Mouse (Mus musculus) liver, embryonic 13.5 days (tissue): Measurements from ENCODE around the gene Slc16a12. TPM values are rescaled to one million over a fixed set of nuclear protein-coding genes. Genes with fewer than 3 reads are reported as not detected.
"Not testable (repeated sequence)": the region's sequence is repeated elsewhere in the genome, so short reads cannot be mapped to it uniquely, and the experiment has no call there.

ENCODE experiments used
- ATAC-seq: fragments of 200-750 bp; cut with Nextera tagmentation; 2 replicates; pipeline ENCODE4 v1.8.0; 2017; ENCODE audit warnings: low read depth, mild to moderate bottlenecking, moderate number of reproducible peaks, moderate library complexity
- DNase-seq: peaks from one replicate; pipeline ENCODE4 v3.0.0; 2022
- H3K27ac ChIP-seq: fragments of 300-500 bp; sonication (generic); 2 replicates; pipeline ENCODE4 v1.5.1; 2015; ENCODE audit warnings: moderate library complexity, mild to moderate bottlenecking, inconsistent platforms
- H3K27me3 ChIP-seq: fragments of 300-500 bp; sonication (generic); 2 replicates; pipeline ENCODE4 v1.6.1; 2015; ENCODE audit warnings: mild to moderate bottlenecking, inconsistent platforms
- H3K36me3 ChIP-seq: fragments of 300-500 bp; sonication (generic); 2 replicates; pipeline ENCODE4 v1.6.1; 2015; ENCODE audit warnings: mild to moderate bottlenecking, inconsistent platforms
- H3K4me1 ChIP-seq: fragments of 300-500 bp; sonication (generic); replicated peaks from 2 replicates; pipeline ENCODE4 v1.6.1; 2015; ENCODE audit warnings: inconsistent platforms
- H3K4me2 ChIP-seq: fragments of 300-500 bp; sonication (generic); 2 replicates; pipeline ENCODE4 v1.6.1; 2015; ENCODE audit warnings: inconsistent platforms, mild to moderate bottlenecking, moderate library complexity
- H3K4me3 ChIP-seq: fragments of 300-500 bp; sonication (generic); replicated peaks from 2 replicates; pipeline ENCODE4 v1.5.1; 2015; ENCODE audit warnings: mild to moderate bottlenecking, inconsistent platforms
- H3K9ac ChIP-seq: fragments of 300-500 bp; sonication (generic); 2 replicates; pipeline ENCODE4 v1.6.1; 2015; ENCODE audit warnings: mild to moderate bottlenecking, inconsistent platforms
- H3K9me3 ChIP-seq: fragments of 300-500 bp; sonication (generic); replicated peaks from 2 replicates; pipeline ENCODE4 v1.6.1; 2016; ENCODE audit warnings: inconsistent platforms
- WGBS: fragments of 180-500 bp; shearing (Covaris S2); methylation state at CpG from one replicate; pipeline ENCODE4 v1.1.7; 2015; ENCODE audit not compliant: insufficient replicate concordance; 5-methylcytosine and 5-hydroxymethylcytosine counted together
- polyA plus RNA-seq: library from polyadenylated mRNA; unstranded; fragments of >200 nt; fragmentation: Nextera tagmentation; extraction: Ambion mirVana; gene quantifications from 2 replicates; pipeline ENCODE4 v1.2.1, GENCODE M21; 2015

The Slc16a12 gene
- polyA plus RNA-seq, 1 experiment from 2014 or later = 8.1 TPM

- no peak overlapping the region for H3K9ac ChIP-seq
- no peak for ATAC-seq
- no peak overlapping the region for H3K4me2 ChIP-seq
- H3K9me3 ChIP-seq = no peaks in the 10 kb centered on the region
- peaks cover 3% of the 10 kb centered on the region; the same call in 1 of the 2 replicates for H3K27me3 ChIP-seq
- peaks cover 18% of the 10 kb centered on the region for H3K4me1 ChIP-seq
- 0% methylated on average over 5 of the region's 5 CpGs for WGBS
- H3K36me3 ChIP-seq = no peaks in the 10 kb centered on the region
- no peak for DNase-seq
- no peak overlapping the region for H3K27ac ChIP-seq
- no peak overlapping the region for H3K4me3 ChIP-seq
These were observed 81.0 kb downstream of the Slc16a12 start for GRCm38 (mm10) chr19:34666127-34666526.

DNA sequence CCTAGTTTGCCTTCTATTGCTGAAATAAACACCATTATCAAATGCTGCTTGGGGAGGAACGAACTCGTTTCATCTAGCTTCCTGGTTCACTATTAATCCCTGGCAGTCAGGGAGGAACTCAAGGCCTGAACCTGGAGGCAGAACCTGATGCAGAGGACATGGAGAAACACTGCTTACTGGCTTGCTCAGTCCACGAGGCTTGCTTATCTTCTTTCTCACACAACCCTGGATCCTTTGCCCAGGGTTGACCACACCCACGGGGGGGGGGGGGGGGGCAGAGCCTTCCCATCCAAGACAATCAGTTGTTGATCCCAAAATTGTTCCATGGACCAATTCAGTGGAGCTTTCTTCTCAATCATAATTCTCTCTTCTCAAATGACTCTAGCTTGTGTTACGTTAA is 84.3 kb downstream of the Slc16a12 start:
- 30% methylated on average over 5 of the region's 5 CpGs for WGBS
- peaks cover 3% of the 10 kb centered on the region; the same call in 1 of the 2 replicates for H3K27me3 ChIP-seq

GRCm38 (mm10) chr19:34662067-34662507 is 85.0 kb downstream of the Slc16a12 start:
- peak overlapping the region; percentile 27; the same call in 1 of the 2 replicates for H3K9ac ChIP-seq
- 14% methylated on average over 13 of the region's 13 CpGs for WGBS
- peaks cover 33% of the 10 kb centered on the region for H3K4me1 ChIP-seq
- ATAC-seq (peak; percentile 88), DNase-seq (peak; percentile 66)
- H3K4me2 ChIP-seq = peak overlapping the region; percentile 56
- peak overlapping the region; percentile 39 for H3K4me3 ChIP-seq
- H3K9me3 ChIP-seq = no peaks in the 10 kb centered on the region
- peak overlapping the region; percentile 9 for H3K27ac ChIP-seq
- peaks cover 3% of the 10 kb centered on the region; the same call in 1 of the 2 replicates for H3K27me3 ChIP-seq
- no peaks in the 10 kb centered on the region for H3K36me3 ChIP-seq

More for the DNA sequence above, 84.3 kb downstream of the Slc16a12 start:
- DNase-seq (no peak), ATAC-seq (peak; percentile 83)
- Histone ChIP-seq H3K4me3 (no peak overlapping the region), H3K4me1 (peaks cover 27% of the 10 kb centered on the region), H3K9me3 (no peaks in the 10 kb centered on the region), H3K36me3 (no peaks in the 10 kb centered on the region), H3K4me2 (peak overlapping the region; percentile 56), H3K9ac (peak overlapping the region; percentile 27; the same call in 1 of the 2 replicates), H3K27ac (peak overlapping the region; percentile 55; the same call in 1 of the 2 replicates)

DNA sequence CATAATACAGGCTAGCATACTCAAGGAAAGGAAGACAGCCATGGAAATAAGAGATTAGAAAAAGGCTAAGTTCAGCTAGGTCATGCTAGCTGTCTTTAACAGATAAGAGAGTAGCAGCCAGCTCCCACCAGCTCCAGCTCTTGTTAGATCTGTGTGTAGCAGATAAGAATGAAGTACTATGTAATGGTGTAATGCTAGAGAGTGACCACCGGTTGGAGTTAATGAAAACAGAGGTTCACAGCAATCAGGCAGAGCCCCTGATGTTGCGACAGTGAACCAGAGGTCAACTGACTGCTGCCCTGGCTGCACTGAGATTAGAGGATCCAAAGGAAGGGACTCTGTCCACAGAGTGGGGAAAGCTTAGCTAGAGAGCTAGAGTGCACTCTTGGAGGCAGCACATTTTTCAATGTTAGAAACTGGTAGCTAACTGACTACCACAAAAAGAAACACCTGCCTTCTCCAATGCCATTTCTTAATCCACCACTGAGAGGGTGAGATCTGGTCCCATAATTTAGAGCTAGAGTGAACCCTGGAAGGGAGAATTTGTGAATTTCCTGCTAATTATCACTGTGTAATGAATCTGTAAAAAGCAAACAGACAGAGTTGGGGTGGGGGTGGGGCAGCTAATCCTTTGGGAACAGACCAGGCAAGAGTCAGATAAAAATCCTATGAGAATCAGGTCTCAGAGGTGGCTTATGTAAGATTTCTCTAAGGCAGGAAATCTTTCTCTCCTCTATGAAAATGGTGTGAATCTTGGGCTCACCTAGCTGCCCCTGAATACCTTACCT is 90.4 kb downstream of the Slc16a12 start:
- DNase-seq = peak; percentile 73
- peak; percentile 99 for ATAC-seq
- no peaks in the 10 kb centered on the region for H3K9me3 ChIP-seq
- peaks cover 54% of the 10 kb centered on the region for H3K4me1 ChIP-seq
- H3K36me3 ChIP-seq = no peaks in the 10 kb centered on the region
- peak overlapping the region; percentile 25; the same call in 1 of the 2 replicates for H3K4me3 ChIP-seq
- peak overlapping the region; percentile 49 for H3K9ac ChIP-seq
- 3% methylated on average over 2 of the region's 2 CpGs for WGBS
- no peaks in the 10 kb centered on the region for H3K27me3 ChIP-seq
- peak overlapping the region; percentile 94 for H3K27ac ChIP-seq
- H3K4me2 ChIP-seq = peak overlapping the region; percentile 55

DNA sequence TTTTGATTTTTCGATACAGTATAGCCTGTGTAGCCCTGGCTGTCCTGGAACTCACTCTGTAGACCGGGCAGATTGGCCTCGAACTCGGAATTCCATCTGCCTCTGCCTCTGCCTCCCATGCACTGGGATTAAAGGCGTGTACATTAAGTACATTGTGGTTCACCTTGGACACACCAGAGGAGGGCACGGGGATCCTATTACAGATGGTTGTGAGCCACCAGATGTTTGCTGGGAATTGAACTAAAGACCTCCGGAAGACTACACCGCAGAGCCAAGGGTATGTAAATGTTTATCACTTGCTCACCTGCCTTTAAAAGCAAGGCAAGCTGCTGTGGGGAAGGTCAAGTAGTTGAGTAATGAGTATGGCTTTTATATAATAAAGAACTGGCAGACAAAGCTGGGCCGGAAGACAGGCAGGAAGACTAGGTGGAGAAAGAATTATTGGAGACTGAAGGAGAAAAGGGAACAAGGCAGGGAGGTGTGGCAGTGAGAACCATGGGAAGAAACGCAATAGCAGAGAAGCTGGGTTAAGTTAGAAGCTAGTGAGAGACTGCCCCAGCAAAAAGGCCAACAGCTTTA is 91.8 kb downstream of the Slc16a12 start:
- Histone ChIP-seq H3K9me3 (no peaks in the 10 kb centered on the region), H3K9ac (no peak overlapping the region), H3K4me2 (no peak overlapping the region; the same call in 1 of the 2 replicates), H3K27ac (peak overlapping the region; percentile 94), H3K36me3 (no peaks in the 10 kb centered on the region), H3K4me3 (no peak overlapping the region), H3K27me3 (no peaks in the 10 kb centered on the region), H3K4me1 (peaks cover 54% of the 10 kb centered on the region)
- ATAC-seq = no peak
- WGBS = 79% methylated on average over 10 of the region's 10 CpGs
- DNase-seq = no peak

DNA sequence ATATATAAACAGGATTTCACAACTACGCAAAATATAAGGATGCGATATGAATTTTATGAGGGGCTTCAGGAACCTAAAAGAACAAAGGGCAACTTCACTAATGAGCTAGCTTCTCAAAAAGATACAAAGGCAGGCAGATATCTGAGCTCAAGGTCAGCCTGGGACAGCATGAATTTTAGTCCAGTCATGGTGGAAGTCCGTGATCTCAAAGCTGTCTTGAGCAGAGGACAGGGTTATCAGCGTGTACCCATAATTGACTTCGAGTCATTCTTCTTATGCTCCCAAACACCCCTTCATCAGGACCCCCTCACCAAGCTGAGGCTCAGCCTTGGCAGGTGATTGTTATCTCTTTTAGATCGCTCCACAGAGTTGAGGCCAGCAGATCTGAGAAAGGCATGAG is 96.1 kb downstream of the Slc16a12 start:
- H3K27ac ChIP-seq = no peak overlapping the region
- 55% methylated on average over 6 of the region's 6 CpGs for WGBS
- ATAC-seq = peak; percentile 60; the same call in 1 of the 2 replicates

GRCm38 (mm10) chr19:34650276-34650675 is 96.8 kb downstream of the Slc16a12 start:
- ATAC-seq = no peak
- no peak overlapping the region for H3K4me3 ChIP-seq
- WGBS = 69% methylated on average over 3 of the region's 3 CpGs
- H3K9me3 ChIP-seq = no peaks in the 10 kb centered on the region
- DNase-seq = no peak
- H3K4me1 ChIP-seq = peaks cover 21% of the 10 kb centered on the region
- no peaks in the 10 kb centered on the region for H3K36me3 ChIP-seq
- no peak overlapping the region for H3K4me2 ChIP-seq
- no peak overlapping the region for H3K27ac ChIP-seq
- H3K27me3 ChIP-seq = no peaks in the 10 kb centered on the region
- no peak overlapping the region for H3K9ac ChIP-seq

More for the DNA sequence above, 96.1 kb downstream of the Slc16a12 start:
- H3K36me3 ChIP-seq = no peaks in the 10 kb centered on the region
- no peaks in the 10 kb centered on the region for H3K27me3 ChIP-seq
- H3K4me1 ChIP-seq = peaks cover 29% of the 10 kb centered on the region
- H3K4me2 ChIP-seq = no peak overlapping the region
- H3K9me3 ChIP-seq = no peaks in the 10 kb centered on the region
- H3K9ac ChIP-seq = no peak overlapping the region
- H3K4me3 ChIP-seq = no peak overlapping the region
- DNase-seq = no peak

GRCm38 (mm10) chr19:34647630-34648029 is 99.5 kb downstream of the Slc16a12 start:
- not testable (repeated sequence) for H3K36me3 ChIP-seq, H3K27ac ChIP-seq, H3K9me3 ChIP-seq, DNase-seq, ATAC-seq, H3K27me3 ChIP-seq, H3K4me2 ChIP-seq, H3K9ac ChIP-seq, H3K4me3 ChIP-seq
- peaks cover 11% of the 10 kb centered on the region for H3K4me1 ChIP-seq
- 70% methylated on average over 8 of the region's 8 CpGs for WGBS

- H3K9ac ChIP-seq = no peak overlapping the region
- DNase-seq (no peak), ATAC-seq (no peak)
- no peaks in the 10 kb centered on the region for H3K9me3 ChIP-seq
- no peak overlapping the region for H3K4me2 ChIP-seq
- no peaks in the 10 kb centered on the region for H3K36me3 ChIP-seq
- H3K27me3 ChIP-seq = no peaks in the 10 kb centered on the region
- peaks cover 17% of the 10 kb centered on the region for H3K4me1 ChIP-seq
- WGBS = 60% methylated on average over 5 of the region's 5 CpGs
- no peak overlapping the region for H3K27ac ChIP-seq
- no peak overlapping the region for H3K4me3 ChIP-seq
These were observed 104.5 kb downstream of the Slc16a12 start for GRCm38 (mm10) chr19:34642616-34643015.

GRCm38 (mm10) chr19:34640623-34641022 is 106.5 kb downstream of the Slc16a12 start, which contains the start of the genes Ifit1bl2 and Ifit1:
Ifit1bl2 (minus strand) TSS chr19:34640743.
Ifit1 (plus strand) TSS chr19:34640871.
- Histone ChIP-seq H3K4me1 (peaks cover 17% of the 10 kb centered on the region), H3K27me3 (no peaks in the 10 kb centered on the region), H3K27ac (no peak within 1 kb of the TSS), H3K36me3 (no peaks in the 10 kb centered on the region), H3K4me2 (peak within 1 kb of the TSS; percentile 23), H3K4me3 (no peak within 1 kb of the TSS; the same call in 1 of the 2 replicates), H3K9me3 (no peaks in the 10 kb centered on the region), H3K9ac (no peak within 1 kb of the TSS; the same call in 1 of the 2 replicates)
- ATAC-seq (peak; percentile 29), DNase-seq (no peak)
- WGBS = 29% methylated on average over 4 of the region's 4 CpGs

GRCm38 (mm10) chr19:34636933-34637557 is 110.0 kb downstream of the Slc16a12 start:
- no peak for DNase-seq
- Histone ChIP-seq H3K9me3 (no peaks in the 10 kb centered on the region), H3K9ac (no peak overlapping the region), H3K4me1 (peaks cover 8% of the 10 kb centered on the region), H3K4me3 (no peak overlapping the region), H3K27me3 (no peaks in the 10 kb centered on the region), H3K27ac (no peak overlapping the region), H3K4me2 (no peak overlapping the region), H3K36me3 (no peaks in the 10 kb centered on the region)
- ATAC-seq = peak; percentile 49; the same call in 1 of the 2 replicates
- WGBS = 4% methylated on average over 3 of the region's 3 CpGs
